Mouse (Mus musculus) gastrocnemius, postnatal 36 days (tissue): ENCODE results near the gene Rbpj. TPM values are rescaled to one million over a fixed set of nuclear protein-coding genes. Genes with fewer than 3 reads are reported as not detected.
A peak's percentile ranks its signal among the peaks of the same experiment; 100 is the strongest.

ENCODE experiments used
- DNase-seq, 2 experiments: peaks; one replicate each; pipeline ENCODE4 v3.0.0; 2022
- intact Hi-C: fragments of 180-260 bp; cut with DNase I; formaldehyde crosslinking; loops from one replicate; pipeline ENCODE4 v1.15.1; 2025
- total RNA-seq, 2 experiments: library from RNA; stranded (reverse); gene quantifications; 2 replicates each; pipeline ENCODE4 v1.2.3; 2021

Gene Rbpj
- total RNA-seq, 2 experiments from 2014 or later: 14.1 to 23.8 TPM

GRCm38 (mm10) chr5:53467602-53468001 is 1.6 kb downstream of the Rbpj start:
- intact Hi-C loops: no loop called here
- DNase-seq: no peak

GRCm38 (mm10) chr5:53468366-53468765 is 2.4 kb downstream of the Rbpj start:
- DNase-seq: no peak
- intact Hi-C loops: no loop called here

- intact Hi-C loops: no loop called here
- no peak for DNase-seq
Measured at GRCm38 (mm10) chr5:53469098-53469776, 3.3 kb downstream of the Rbpj start.

- no peak for DNase-seq
Measured at GRCm38 (mm10) chr5:53469777-53470131, 3.8 kb downstream of the Rbpj start.

GRCm38 (mm10) chr5:53470141-53471079 is 4.5 kb downstream of the Rbpj start:
- intact Hi-C loops: loop anchor here (10.0 kb wide), 1 partner anchor 114 kb away; no protein-coding TSS in a partner anchor

More at GRCm38 (mm10) chr5:53469777-53470131, 3.8 kb downstream of the Rbpj start:
- intact Hi-C loops: loop anchor here (10.0 kb wide), 1 partner anchor 115 kb away; no protein-coding TSS in a partner anchor

DNA sequence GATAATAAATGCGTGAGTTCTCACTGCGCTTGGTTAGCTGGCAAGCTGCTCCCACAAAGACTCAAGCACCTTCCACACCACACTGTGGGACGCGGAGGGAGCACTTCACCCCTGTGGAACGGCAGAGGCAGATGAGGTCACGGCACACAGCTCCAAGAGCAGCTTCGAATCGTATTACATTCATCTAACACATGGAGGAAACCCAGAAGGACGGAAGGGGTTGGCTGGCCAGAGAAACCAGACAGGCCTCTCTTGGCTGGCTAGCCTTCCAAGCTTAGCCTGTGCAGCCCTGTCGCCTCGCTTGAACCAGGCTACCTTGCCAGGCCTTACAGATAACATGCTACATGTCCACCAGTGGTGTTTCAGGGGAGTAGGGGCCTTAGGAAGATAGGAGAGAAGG is 6.5 kb downstream of the Rbpj start:
- peak; percentile 62 to 65 for DNase-seq
- intact Hi-C loops: loop anchor here (10.0 kb wide), 1 partner anchor 112 kb away; no protein-coding TSS in a partner anchor

More at GRCm38 (mm10) chr5:53470141-53471079, 4.5 kb downstream of the Rbpj start:
- no peak for DNase-seq

GRCm38 (mm10) chr5:53479161-53479560 is 13.2 kb downstream of the Rbpj start:
- no peak for DNase-seq
- intact Hi-C loops: loop anchor here (10.0 kb wide), 1 partner anchor 106 kb away; no protein-coding TSS in a partner anchor

DNA sequence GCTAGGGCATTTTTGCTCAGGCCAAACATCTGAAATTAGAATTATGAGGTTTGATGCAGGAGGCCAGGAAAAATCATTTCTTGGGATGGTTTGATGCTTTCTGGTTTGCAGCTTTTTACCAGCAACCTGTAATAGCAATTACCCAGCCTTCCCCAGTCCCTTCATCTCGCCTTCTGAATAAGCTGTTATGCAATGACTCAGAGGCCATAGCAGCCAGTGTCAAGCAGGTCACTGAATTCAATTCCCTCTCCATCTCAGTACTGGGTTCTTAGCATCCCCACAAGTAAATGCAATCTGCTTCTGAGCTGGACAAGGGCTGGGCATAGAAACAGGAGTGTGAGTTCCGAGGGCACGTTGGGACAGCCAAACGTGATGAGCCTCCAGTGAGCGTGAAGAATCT is 13.9 kb downstream of the Rbpj start:
- intact Hi-C loops: loop anchor here (10.0 kb wide), 1 partner anchor 105 kb away; no protein-coding TSS in a partner anchor
- no peak for DNase-seq

GRCm38 (mm10) chr5:53481021-53481420 is 15.1 kb downstream of the Rbpj start:
- no peak for DNase-seq
- intact Hi-C loops: no loop called here

GRCm38 (mm10) chr5:53485069-53485628 is 19.2 kb downstream of the Rbpj start:
- no peak for DNase-seq
- intact Hi-C loops: no loop called here

- intact Hi-C loops: no loop called here
- DNase-seq: no peak
Measured at GRCm38 (mm10) chr5:53485934-53486475, 20.1 kb downstream of the Rbpj start.

DNA sequence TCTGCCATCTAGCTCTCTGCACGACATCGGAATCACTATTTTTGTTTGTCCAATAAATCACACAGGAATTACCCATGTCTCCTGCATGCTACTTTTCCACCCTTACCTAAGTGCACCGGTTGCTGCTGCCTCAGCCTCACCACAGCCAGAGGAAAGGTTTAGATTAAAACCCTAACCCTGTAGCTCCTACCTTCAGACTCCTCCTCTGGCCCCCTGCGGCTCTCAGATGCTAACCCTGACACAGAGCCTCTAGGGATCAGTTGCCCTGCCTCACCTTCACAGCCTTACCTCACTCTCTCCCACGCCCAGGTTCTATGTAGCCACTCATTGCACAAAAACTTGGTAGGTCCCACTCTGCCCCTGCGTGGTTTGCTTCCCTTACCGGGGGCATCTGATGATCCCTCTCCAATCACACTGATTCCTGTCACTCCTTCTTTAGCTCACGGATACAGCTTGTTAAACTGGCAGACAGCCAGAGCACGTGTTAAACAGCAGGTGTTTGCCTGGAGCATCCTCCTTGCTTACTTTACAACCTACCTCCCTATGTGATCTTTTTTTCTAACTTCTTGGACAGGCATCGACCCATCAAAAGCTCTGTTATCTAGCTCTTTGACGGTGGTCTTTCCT is 21.1 kb downstream of the Rbpj start:
- intact Hi-C loops: no loop called here
- DNase-seq: no peak

- peak in 1 of 2 experiments; percentile 32 for DNase-seq
- intact Hi-C loops: no loop called here
Measured at GRCm38 (mm10) chr5:53490697-53491099, 24.7 kb downstream of the Rbpj start.

- no peak for DNase-seq
- intact Hi-C loops: no loop called here
Measured at GRCm38 (mm10) chr5:53493756-53494155, 27.8 kb downstream of the Rbpj start.

GRCm38 (mm10) chr5:53494536-53495159 is 28.7 kb downstream of the Rbpj start:
- DNase-seq: no peak
- intact Hi-C loops: no loop called here

DNA sequence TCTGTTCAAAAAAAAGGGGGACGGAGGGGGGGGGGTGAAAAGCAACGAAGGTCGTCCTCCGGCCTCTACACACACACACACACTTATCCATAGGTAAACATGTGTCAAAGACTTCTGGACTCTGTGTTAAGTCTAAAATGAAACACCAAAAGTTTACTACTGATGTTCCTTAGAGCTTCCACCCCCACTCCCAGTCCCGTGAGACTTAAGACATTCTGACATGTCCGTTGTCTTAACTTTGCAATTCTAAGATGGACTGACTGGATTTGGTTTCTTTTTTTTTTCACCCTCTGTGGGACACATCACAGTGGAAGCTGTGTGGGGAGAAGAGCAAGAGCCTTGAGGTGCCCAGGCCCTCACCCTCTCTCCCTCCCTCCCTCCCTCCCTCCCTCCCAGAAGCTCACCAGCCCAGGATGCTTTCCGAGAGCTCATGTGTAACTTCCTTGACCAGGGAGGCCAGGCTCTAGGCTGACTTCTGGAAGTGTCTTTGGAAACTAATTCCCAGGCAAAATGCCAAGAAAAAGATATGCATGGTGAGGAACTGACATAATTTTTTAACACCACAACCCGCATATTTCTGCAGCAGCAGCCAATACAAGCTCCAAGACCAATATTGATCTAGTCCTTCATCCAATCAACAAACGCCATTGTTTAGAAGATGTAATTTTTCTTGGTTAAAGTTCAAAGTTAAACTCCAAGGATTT is 31.0 kb downstream of the Rbpj start:
- intact Hi-C loops: no loop called here
- DNase-seq: no peak

GRCm38 (mm10) chr5:53499571-53499970 is 33.6 kb downstream of the Rbpj start:
- DNase-seq: no peak

GRCm38 (mm10) chr5:53500509-53501145 is 34.7 kb downstream of the Rbpj start:
- intact Hi-C loops: no loop called here
- DNase-seq: no peak

More at GRCm38 (mm10) chr5:53499571-53499970, 33.6 kb downstream of the Rbpj start:
- intact Hi-C loops: no loop called here

- intact Hi-C loops: no loop called here
- DNase-seq: no peak
Measured at GRCm38 (mm10) chr5:53503261-53503660, 37.3 kb downstream of the Rbpj start.
